Mouse (Mus musculus): ENCODE measurements around the gene Kirrel3. TPM values are rescaled to one million over a fixed set of nuclear protein-coding genes. Genes with fewer than 3 reads are reported as not detected.
A peak's percentile ranks its signal among the peaks of the same experiment; 100 is the strongest.

Kirrel3 gene
- polyA plus RNA-seq, 1 experiment from 2014 or later: 0.72 TPM

GRCm38 (mm10) chr9:35021744-35022143 lies 536.0 kb downstream of the Kirrel3 start:
- H3K36me3 ChIP-seq (ENCODE audit: insufficient read depth, low read length): no peaks in the 10 kb centered on the region
- no peak overlapping the region for H3K4me2 ChIP-seq (replicated peaks; ENCODE audit: low read depth, low read length)
- H3K27me3 ChIP-seq (replicated peaks; ENCODE audit: insufficient read depth, low read length): no peaks in the 10 kb centered on the region
- 81% methylated on average over 1 of the region's 1 CpGs for WGBS
- no peak overlapping the region for H3K4me3 ChIP-seq (ENCODE audit: low read depth, low read length)
- no peak overlapping the region for H3K27ac ChIP-seq (ENCODE audit: low read length)
- peaks cover 3% of the 10 kb centered on the region; the same call in 1 of the 2 replicates for H3K4me1 ChIP-seq (ENCODE audit: insufficient read depth, low read depth, low read length)
- no peak overlapping the region for H3K9ac ChIP-seq (replicated peaks; ENCODE audit: low read depth)
- ATAC-seq (no peak), DNase-seq (ENCODE audit: low spot score) (no peak)
- no peaks in the 10 kb centered on the region for H3K9me3 ChIP-seq (ENCODE audit: low read length)
- TF ChIP-seq EP300 (IDR thresholded peaks at IDR 0.05) (no peak), CTCF (IDR thresholded peaks at IDR 0.05) (no peak)

- H3K36me3 ChIP-seq (ENCODE audit: insufficient read depth, low read length): no peaks in the 10 kb centered on the region
- ATAC-seq (peak; percentile 8; the same call in 1 of the 2 replicates), DNase-seq (ENCODE audit: low spot score) (no peak)
- no peak overlapping the region for H3K4me3 ChIP-seq (ENCODE audit: low read depth, low read length)
- peaks cover 3% of the 10 kb centered on the region; the same call in 1 of the 2 replicates for H3K4me1 ChIP-seq (ENCODE audit: insufficient read depth, low read depth, low read length)
- no peaks in the 10 kb centered on the region for H3K9me3 ChIP-seq (ENCODE audit: low read length)
- 10% methylated on average over 23 of the region's 25 CpGs for WGBS
- TF ChIP-seq EP300 (IDR thresholded peaks at IDR 0.05) (no peak), CTCF (IDR thresholded peaks at IDR 0.05) (no peak)
- peak overlapping the region; percentile 43; the same call in 1 of the 2 replicates for H3K4me2 ChIP-seq (replicated peaks; ENCODE audit: low read depth, low read length)
- H3K9ac ChIP-seq (replicated peaks; ENCODE audit: low read depth): no peak overlapping the region
- H3K27me3 ChIP-seq (replicated peaks; ENCODE audit: insufficient read depth, low read length): no peaks in the 10 kb centered on the region
- H3K27ac ChIP-seq (ENCODE audit: low read length): no peak overlapping the region
Observed at GRCm38 (mm10) chr9:35024591-35025496, 539.1 kb downstream of the Kirrel3 start.

- WGBS: 77% methylated on average over 6 of the region's 6 CpGs
- peaks cover 3% of the 10 kb centered on the region; the same call in 1 of the 2 replicates for H3K4me1 ChIP-seq (ENCODE audit: insufficient read depth, low read depth, low read length)
- DNase-seq (ENCODE audit: low spot score): no peak
Observed at GRCm38 (mm10) chr9:35026311-35026710, 540.6 kb downstream of the Kirrel3 start.

GRCm38 (mm10) chr9:35026897-35027311 lies 541.2 kb downstream of the Kirrel3 start:
- Histone ChIP-seq H3K36me3 (ENCODE audit: insufficient read depth, low read length) (no peaks in the 10 kb centered on the region), H3K27me3 (replicated peaks; ENCODE audit: insufficient read depth, low read length) (no peaks in the 10 kb centered on the region), H3K4me1 (ENCODE audit: insufficient read depth, low read depth, low read length) (peaks cover 3% of the 10 kb centered on the region; the same call in 1 of the 2 replicates), H3K4me2 (replicated peaks; ENCODE audit: low read depth, low read length) (no peak overlapping the region), H3K27ac (ENCODE audit: low read length) (no peak overlapping the region), H3K9me3 (ENCODE audit: low read length) (no peaks in the 10 kb centered on the region), H3K9ac (replicated peaks; ENCODE audit: low read depth) (no peak overlapping the region), H3K4me3 (ENCODE audit: low read depth, low read length) (no peak overlapping the region)
- TF ChIP-seq EP300 (IDR thresholded peaks at IDR 0.05) (no peak), CTCF (IDR thresholded peaks at IDR 0.05) (no peak)
- ATAC-seq (no peak), DNase-seq (ENCODE audit: low spot score) (no peak)
- 45% methylated on average over 6 of the region's 6 CpGs for WGBS

More at GRCm38 (mm10) chr9:35026311-35026710, 540.6 kb downstream of the Kirrel3 start:
- H3K4me2 ChIP-seq (replicated peaks; ENCODE audit: low read depth, low read length): no peak overlapping the region
- H3K9ac ChIP-seq (replicated peaks; ENCODE audit: low read depth): no peak overlapping the region
- no peak for ATAC-seq
- no peak for TF ChIP-seq EP300 (IDR thresholded peaks at IDR 0.05)
- TF ChIP-seq CTCF (IDR thresholded peaks at IDR 0.05): no peak
- no peak overlapping the region for H3K27ac ChIP-seq (ENCODE audit: low read length)
- no peaks in the 10 kb centered on the region for H3K9me3 ChIP-seq (ENCODE audit: low read length)
- no peaks in the 10 kb centered on the region for H3K36me3 ChIP-seq (ENCODE audit: insufficient read depth, low read length)
- H3K4me3 ChIP-seq (ENCODE audit: low read depth, low read length): no peak overlapping the region
- no peaks in the 10 kb centered on the region for H3K27me3 ChIP-seq (replicated peaks; ENCODE audit: insufficient read depth, low read length)

- no peak for ATAC-seq
- TF ChIP-seq EP300 (IDR thresholded peaks at IDR 0.05): no peak
- TF ChIP-seq CTCF (IDR thresholded peaks at IDR 0.05): no peak
- Histone ChIP-seq H3K27ac (ENCODE audit: low read length) (no peak overlapping the region), H3K27me3 (replicated peaks; ENCODE audit: insufficient read depth, low read length) (no peaks in the 10 kb centered on the region), H3K4me3 (ENCODE audit: low read depth, low read length) (no peak overlapping the region), H3K36me3 (ENCODE audit: insufficient read depth, low read length) (no peaks in the 10 kb centered on the region), H3K4me2 (replicated peaks; ENCODE audit: low read depth, low read length) (no peak overlapping the region), H3K4me1 (ENCODE audit: insufficient read depth, low read depth, low read length) (peaks cover 3% of the 10 kb centered on the region; the same call in 1 of the 2 replicates), H3K9me3 (ENCODE audit: low read length) (no peaks in the 10 kb centered on the region), H3K9ac (replicated peaks; ENCODE audit: low read depth) (no peak overlapping the region)
- 75% methylated on average over 6 of the region's 6 CpGs for WGBS
- no peak for DNase-seq (ENCODE audit: low spot score)
Observed at GRCm38 (mm10) chr9:35027382-35027997, 541.8 kb downstream of the Kirrel3 start.

- H3K36me3 ChIP-seq (ENCODE audit: insufficient read depth, low read length): no peaks in the 10 kb centered on the region
- 47% methylated on average over 5 of the region's 5 CpGs for WGBS
- no peaks in the 10 kb centered on the region for H3K27me3 ChIP-seq (replicated peaks; ENCODE audit: insufficient read depth, low read length)
- no peak overlapping the region for H3K4me2 ChIP-seq (replicated peaks; ENCODE audit: low read depth, low read length)
- no peak overlapping the region for H3K27ac ChIP-seq (ENCODE audit: low read length)
- no peak overlapping the region for H3K9ac ChIP-seq (replicated peaks; ENCODE audit: low read depth)
- no peak for TF ChIP-seq EP300 (IDR thresholded peaks at IDR 0.05)
- TF ChIP-seq CTCF (IDR thresholded peaks at IDR 0.05): peak; percentile 73
- no peak overlapping the region for H3K4me3 ChIP-seq (ENCODE audit: low read depth, low read length)
- DNase-seq (ENCODE audit: low spot score) (peak; percentile 70), ATAC-seq (peak; percentile 27; the same call in 1 of the 2 replicates)
- no peaks in the 10 kb centered on the region for H3K9me3 ChIP-seq (ENCODE audit: low read length)
- no peaks in the 10 kb centered on the region; the same call in 1 of the 2 replicates for H3K4me1 ChIP-seq (ENCODE audit: insufficient read depth, low read depth, low read length)
Observed at GRCm38 (mm10) chr9:35030823-35031222, 545.1 kb downstream of the Kirrel3 start.

Measured in lung, postnatal 0 days (tissue).